Mouse (Mus musculus) hindbrain, embryonic 16.5 days (tissue): ENCODE results near the gene Cadm3. TPM values are rescaled to one million over a fixed set of nuclear protein-coding genes. Genes with fewer than 3 reads are reported as not detected.
"Not testable (repeated sequence)": the region's sequence is repeated elsewhere in the genome, so short reads cannot be mapped to it uniquely, and the experiment has no call there.

Experiments used
- ATAC-seq: fragments of 200-750 bp; cut with Nextera tagmentation; 2 replicates; pipeline ENCODE4 v1.8.0; 2017; ENCODE audit warnings: moderate TSS enrichment, moderate library complexity
- H3K27ac ChIP-seq: fragments of 300-500 bp; sonication (generic); 2 replicates; pipeline ENCODE4 v1.5.1; 2014; ENCODE audit warnings: low read depth, mild to moderate bottlenecking, control low read depth, low read length, moderate library complexity
- H3K27me3 ChIP-seq: fragments of 300-500 bp; sonication (generic); replicated peaks from 2 replicates; pipeline ENCODE4 v1.6.1; 2014; ENCODE audit warnings: low read length; ENCODE audit not compliant: control insufficient read depth, insufficient read depth
- H3K36me3 ChIP-seq: fragments of 300-500 bp; sonication (generic); 2 replicates; pipeline ENCODE4 v1.6.1; 2014; ENCODE audit warnings: mild to moderate bottlenecking, low read length, moderate library complexity, mixed read lengths; ENCODE audit not compliant: control insufficient read depth, insufficient read depth
- H3K4me1 ChIP-seq: fragments of 300-500 bp; sonication (generic); 2 replicates; pipeline ENCODE4 v1.6.1; 2014; ENCODE audit warnings: low read depth, low read length; ENCODE audit not compliant: control insufficient read depth, insufficient read depth
- H3K4me2 ChIP-seq: fragments of 300-500 bp; sonication (generic); 2 replicates; pipeline ENCODE4 v1.6.1; 2014; ENCODE audit warnings: mild to moderate bottlenecking, low read length, control low read depth, moderate library complexity
- H3K4me3 ChIP-seq: fragments of 300-500 bp; sonication (generic); 2 replicates; pipeline ENCODE4 v1.5.1; 2014; ENCODE audit warnings: mild to moderate bottlenecking, low read length, control low read depth, moderate library complexity
- H3K9ac ChIP-seq: fragments of 300-500 bp; sonication (generic); 2 replicates; pipeline ENCODE4 v1.6.1; 2014; ENCODE audit warnings: low read depth, mild to moderate bottlenecking, control low read depth, low read length, moderate library complexity
- H3K9me3 ChIP-seq: fragments of 300-500 bp; sonication (generic); 2 replicates; pipeline ENCODE4 v1.6.1; 2014; ENCODE audit warnings: mild to moderate bottlenecking, low read length, moderate library complexity; ENCODE audit not compliant: control insufficient read depth
- WGBS: fragments of 180-500 bp; shearing (Covaris S2); extraction: QIAGEN DNeasy Blood & Tissue Kit; methylation state at CpG from one replicate; pipeline ENCODE4 v1.1.7; 2014; 5-methylcytosine and 5-hydroxymethylcytosine counted together
- polyA plus RNA-seq: library from polyadenylated mRNA; unstranded; fragments of >200 nt; fragmentation: Nextera tagmentation; extraction: Ambion mirVana; gene quantifications from 2 replicates; pipeline ENCODE4 v1.2.1, GENCODE M21; 2015

Cadm3 gene
- polyA plus RNA-seq, 1 experiment from 2014 or later: 70.2 TPM

DNA sequence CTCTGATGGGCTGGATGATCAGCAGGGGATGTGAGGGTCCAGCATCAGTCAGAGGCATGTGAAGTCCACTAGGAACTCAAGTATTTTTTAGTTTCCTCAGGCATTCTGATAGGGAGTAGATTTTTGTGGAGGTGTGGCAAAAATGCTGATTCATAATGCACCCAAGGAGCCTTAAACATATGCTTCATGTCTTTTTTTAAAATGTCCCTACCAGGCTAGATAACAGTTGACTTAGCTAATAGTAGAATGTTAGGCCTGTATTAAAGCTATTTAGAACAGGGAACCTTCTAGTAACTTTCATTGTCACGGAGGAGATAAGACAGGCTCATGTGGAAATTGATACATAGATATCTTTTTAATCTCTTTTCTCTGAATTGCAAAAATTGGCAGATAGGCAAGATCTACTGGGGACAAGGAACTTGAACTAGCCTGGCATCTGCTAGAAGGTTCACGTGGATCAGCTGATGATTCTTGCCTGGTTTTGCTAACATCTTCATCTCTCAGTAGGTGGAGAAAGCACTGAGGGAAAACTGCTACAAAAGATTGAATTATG is 49.5 kb downstream of the Cadm3 start:
- ATAC-seq: no peak

GRCm38 (mm10) chr1:173315725-173316124 is 51.8 kb downstream of the Cadm3 start:
- H3K4me3 ChIP-seq: no peak overlapping the region
- no peaks in the 10 kb centered on the region for H3K36me3 ChIP-seq
- no peak overlapping the region for H3K9ac ChIP-seq
- ATAC-seq: no peak
- WGBS: 90% methylated on average over 3 of the region's 3 CpGs
- H3K4me2 ChIP-seq: no peak overlapping the region
- no peaks in the 10 kb centered on the region for H3K9me3 ChIP-seq
- H3K27me3 ChIP-seq: no peaks in the 10 kb centered on the region
- H3K4me1 ChIP-seq: no peaks in the 10 kb centered on the region
- no peak overlapping the region for H3K27ac ChIP-seq

More for the DNA sequence above, 49.5 kb downstream of the Cadm3 start:
- Histone ChIP-seq H3K4me3 (no peak overlapping the region), H3K27ac (no peak overlapping the region), H3K9me3 (no peaks in the 10 kb centered on the region), H3K4me2 (no peak overlapping the region), H3K27me3 (no peaks in the 10 kb centered on the region), H3K4me1 (peaks cover 3% of the 10 kb centered on the region; the same call in 1 of the 2 replicates), H3K9ac (no peak overlapping the region), H3K36me3 (no peaks in the 10 kb centered on the region)
- WGBS: 86% methylated on average over 2 of the region's 2 CpGs

- not testable (repeated sequence) for H3K27ac ChIP-seq, H3K4me3 ChIP-seq, H3K27me3 ChIP-seq, H3K9ac ChIP-seq, H3K4me2 ChIP-seq, H3K9me3 ChIP-seq, H3K4me1 ChIP-seq, ATAC-seq, H3K36me3 ChIP-seq
- WGBS: 89% methylated on average over 7 of the region's 7 CpGs
Measured at GRCm38 (mm10) chr1:173313535-173314050, 53.9 kb downstream of the Cadm3 start.

- H3K4me3 ChIP-seq, H3K36me3 ChIP-seq, ATAC-seq, H3K27ac ChIP-seq, H3K4me1 ChIP-seq, H3K27me3 ChIP-seq, H3K4me2 ChIP-seq, H3K9me3 ChIP-seq, H3K9ac ChIP-seq: not testable (repeated sequence)
- WGBS: 65% methylated on average over 3 of the region's 3 CpGs
Measured at GRCm38 (mm10) chr1:173302795-173303194, 64.7 kb downstream of the Cadm3 start.

Other genes with a start within 250 kb of the Cadm3 start
- not detected in 2 replicates for gene Olfr1408, start 230.3 kb downstream of the Cadm3 start, polyA plus RNA-seq
- not detected in 2 replicates for gene Olfr1406, start 177.1 kb downstream of the Cadm3 start, polyA plus RNA-seq
- gene Olfr218, start 169.9 kb downstream of the Cadm3 start, polyA plus RNA-seq: not detected in 2 replicates
- not detected in 2 replicates for gene Olfr1404, start 155.3 kb downstream of the Cadm3 start, polyA plus RNA-seq
- not detected in 2 replicates for gene Fcer1a, start 140.5 kb downstream of the Cadm3 start, polyA plus RNA-seq
- gene Olfr418, start 101.7 kb downstream of the Cadm3 start, polyA plus RNA-seq: not detected in 2 replicates
- not detected in 2 replicates for gene Mptx2, start 89.9 kb downstream of the Cadm3 start, polyA plus RNA-seq
- 17.5 and 20.4 TPM in 2 replicates for gene Ackr1, start 33.9 kb downstream of the Cadm3 start, polyA plus RNA-seq
- 0.99 and 1.6 TPM in 2 replicates for gene Aim2, start 16.8 kb downstream of the Cadm3 start, polyA plus RNA-seq
- 0.15 TPM in 1 of 2 replicates, not detected in the other for gene Ifi206, start 123.3 kb upstream of the Cadm3 start, polyA plus RNA-seq
- not detected in 2 replicates for gene Ifi214, start 168.3 kb upstream of the Cadm3 start, polyA plus RNA-seq
- gene Ifi213, start 231.6 kb upstream of the Cadm3 start, polyA plus RNA-seq: 0.20 TPM in 1 of 2 replicates, not detected in the other